Mouse (Mus musculus): ENCODE results near the gene Lcn8.

DNA sequence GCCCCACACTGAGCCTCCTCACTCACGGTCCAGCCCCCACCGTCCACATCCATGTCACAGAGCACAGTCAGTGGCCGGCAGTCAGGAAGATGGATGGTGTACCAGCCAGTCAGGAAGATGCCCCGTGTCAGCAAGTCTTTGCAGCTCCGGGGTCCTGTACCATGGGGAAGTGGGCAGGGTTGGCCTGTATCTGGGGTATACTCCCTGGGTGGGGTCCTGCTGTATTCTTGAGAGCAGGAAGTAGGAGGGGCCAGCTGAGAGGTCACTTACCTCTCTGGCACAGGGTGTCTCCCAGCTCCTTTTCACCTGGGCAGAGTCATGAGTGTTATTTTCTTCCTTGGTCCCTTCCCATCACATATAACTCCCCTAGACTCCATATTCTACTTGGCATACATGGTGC lies 26.9 kb upstream of the Lcn8 start:
- no peak for TF ChIP-seq CTCF (IDR thresholded peaks at IDR 0.05; ENCODE audit: low read depth, low read length)
- TF ChIP-seq GATA1 (IDR thresholded peaks at IDR 0.05; ENCODE audit: borderline replicate concordance, low read length): no peak
- TF ChIP-seq GATA2 (IDR thresholded peaks at IDR 0.05; ENCODE audit: borderline replicate concordance, low read depth, low read length): no peak

All from G1E (cell line).